Mouse (Mus musculus): ENCODE data around the gene Pipox.

DNA sequence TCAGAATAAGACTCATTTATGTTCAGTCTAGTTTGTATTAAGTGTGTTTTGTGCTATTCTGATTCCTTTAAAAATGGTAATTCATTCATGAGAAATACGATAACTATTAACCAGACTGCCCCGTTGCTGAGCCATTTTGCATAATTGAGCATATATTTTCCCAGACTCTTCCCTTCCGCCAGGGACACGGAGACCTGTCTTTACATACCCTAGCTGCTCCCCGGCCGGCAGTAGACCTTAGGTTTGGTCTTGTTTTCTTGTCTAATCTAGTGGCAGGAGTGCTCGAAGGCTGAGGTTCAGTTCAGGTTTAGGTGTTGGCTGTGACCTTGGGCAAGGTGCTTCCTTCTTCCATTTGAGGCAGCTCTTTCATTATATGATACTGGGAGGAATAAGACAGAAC, 31.0 kb downstream of the Pipox start:
- TF ChIP-seq CTCF (IDR thresholded peaks at IDR 0.05; ENCODE audit: borderline replicate concordance, control insufficient read depth, extremely low read depth, insufficient read depth, low read length, poor library complexity) (no peak), POLR2A (IDR thresholded peaks at IDR 0.05; ENCODE audit: control insufficient read depth, extremely low read depth, insufficient read depth, low read length, poor library complexity) (no peak)
